Mouse (Mus musculus) natural killer cell, adult 2 months (primary cell): ENCODE data around the gene Snx29.

Experiments used
- DNase-seq, 2 experiments: peaks; one replicate each; pipeline ENCODE4 v3.0.0; 2022; ENCODE audit warnings: low spot score in 2 of 2

Snx29 gene

DNA sequence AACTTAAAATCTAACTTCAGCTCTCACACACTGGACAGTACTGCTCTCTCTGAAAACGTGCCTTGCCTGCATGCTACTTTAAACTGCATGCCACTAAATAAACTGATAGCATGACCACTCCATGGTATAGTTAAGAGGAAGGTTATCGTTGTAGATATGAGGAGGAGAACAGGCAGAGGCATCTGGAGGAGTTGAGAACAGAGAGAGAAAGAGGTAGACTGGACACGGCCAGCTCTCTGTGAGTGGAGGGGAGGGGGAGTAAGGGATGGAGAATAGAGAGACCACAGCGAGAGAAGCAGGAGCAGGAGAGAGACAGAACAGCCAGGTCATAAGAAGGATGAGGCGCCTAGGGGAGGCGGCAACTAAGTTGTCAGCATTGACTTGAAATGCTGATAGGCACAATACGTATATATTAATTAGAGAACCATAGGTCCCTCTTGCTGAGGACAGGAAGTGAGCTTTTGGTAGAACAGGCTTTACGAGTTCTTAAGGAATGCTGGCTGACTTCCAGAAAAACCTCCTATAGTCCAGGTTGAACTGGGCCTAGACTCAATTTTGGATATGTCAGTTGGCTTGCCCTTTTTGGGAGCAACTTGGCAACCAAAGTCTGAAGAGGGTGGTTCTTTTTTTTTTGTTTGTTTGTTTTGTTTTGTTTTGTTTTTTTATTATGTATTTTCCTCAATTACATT lies 85.4 kb downstream of the Snx29 start:
- DNase-seq, result no peak

DNA sequence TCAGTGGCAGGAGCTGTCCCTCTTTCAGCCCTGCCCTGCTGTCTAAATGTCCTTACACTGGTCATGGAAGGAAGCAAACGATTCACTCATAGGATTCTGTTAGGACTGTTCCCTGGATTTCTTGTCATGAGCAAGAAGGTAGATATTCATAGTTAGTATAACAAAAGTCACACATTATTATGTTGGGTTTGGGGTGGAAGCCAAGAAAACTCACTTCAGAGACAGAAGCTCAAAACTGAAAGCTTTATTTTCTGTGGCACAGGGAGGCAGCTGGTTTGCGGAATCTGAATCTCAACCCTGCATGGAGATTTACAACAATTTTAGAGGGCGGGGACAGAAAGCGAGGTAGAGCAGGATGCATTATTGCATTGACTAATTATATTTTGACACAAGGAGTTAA lies 86.0 kb downstream of the Snx29 start:
- DNase-seq, result no peak

DNA sequence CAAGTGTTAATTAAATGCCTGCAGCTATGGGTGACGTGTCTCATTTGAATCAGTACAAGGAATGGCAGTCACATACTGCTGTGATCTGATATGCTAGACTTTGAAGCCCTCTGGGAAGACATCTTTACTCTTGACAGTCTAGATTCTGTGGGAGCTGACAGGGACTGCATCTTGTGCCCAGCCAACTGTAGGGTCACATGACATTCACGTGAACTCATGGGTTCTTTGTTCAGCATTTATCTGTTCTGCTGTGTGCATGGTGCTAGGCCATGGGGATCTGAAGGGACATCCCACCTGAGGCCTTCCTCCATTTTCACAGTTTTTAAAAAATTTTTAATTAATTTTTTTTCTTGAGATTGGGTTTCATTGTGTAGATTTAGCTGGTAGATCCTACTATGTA lies 91.9 kb downstream of the Snx29 start:
- no peak for DNase-seq

DNA sequence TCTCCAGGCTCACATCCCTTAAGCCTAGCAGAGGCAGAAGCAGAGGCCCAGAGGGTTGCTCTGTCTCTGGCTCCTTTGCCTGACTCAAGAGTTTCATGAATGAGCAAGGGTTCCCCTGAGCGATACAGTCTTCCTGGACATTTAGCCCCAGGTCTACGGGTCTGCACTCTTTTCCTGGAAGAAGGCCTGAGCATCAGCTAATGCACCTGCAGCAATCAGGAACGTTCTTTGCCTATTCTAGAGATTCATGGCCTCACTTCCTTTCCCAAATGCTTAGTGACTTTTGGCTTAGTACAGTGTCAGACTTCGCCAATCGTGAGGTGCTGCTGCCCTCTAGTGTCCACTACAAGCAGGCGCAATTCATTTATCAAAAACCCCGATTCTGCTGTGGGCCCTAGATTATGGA lies 95.5 kb downstream of the Snx29 start:
- peak; percentile 36 to 64 for DNase-seq

DNA sequence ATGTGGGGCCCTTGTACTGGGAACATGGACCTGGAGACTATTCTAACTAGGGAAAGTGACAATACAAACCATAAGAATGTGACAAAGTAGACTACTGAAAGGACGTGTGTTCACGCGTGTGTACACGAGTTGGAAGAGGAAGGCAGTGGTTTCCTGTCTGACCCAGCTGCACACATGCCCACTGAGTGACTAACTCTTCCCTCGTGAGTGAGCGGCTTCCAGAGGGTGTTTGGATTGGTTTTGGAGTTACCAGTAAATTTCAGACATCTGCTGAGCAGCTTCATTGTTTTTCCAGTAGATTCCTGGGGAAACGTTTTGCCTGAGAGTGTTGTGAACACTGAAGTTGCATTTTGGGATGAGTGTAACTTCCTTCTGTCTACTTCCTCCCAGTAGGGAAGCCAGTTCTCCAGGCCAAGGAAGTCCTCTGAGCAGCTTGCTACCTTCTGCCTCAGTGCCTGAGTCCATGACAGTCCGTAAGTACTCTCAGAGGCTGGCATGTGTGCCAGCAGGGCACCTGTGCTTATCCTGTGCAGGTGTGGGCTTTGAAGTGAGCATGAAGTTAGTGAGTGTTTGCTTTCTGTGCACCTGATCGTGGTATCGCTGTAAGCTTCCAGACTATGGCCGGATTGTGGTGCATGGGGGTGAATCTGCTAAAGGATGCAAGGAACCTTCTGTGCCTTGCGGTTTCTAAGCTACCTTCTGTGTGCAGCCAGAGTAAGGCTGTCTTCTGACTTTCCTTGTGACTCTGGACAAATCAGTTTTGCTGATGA lies 97.8 kb downstream of the Snx29 start:
- no peak for DNase-seq

DNA sequence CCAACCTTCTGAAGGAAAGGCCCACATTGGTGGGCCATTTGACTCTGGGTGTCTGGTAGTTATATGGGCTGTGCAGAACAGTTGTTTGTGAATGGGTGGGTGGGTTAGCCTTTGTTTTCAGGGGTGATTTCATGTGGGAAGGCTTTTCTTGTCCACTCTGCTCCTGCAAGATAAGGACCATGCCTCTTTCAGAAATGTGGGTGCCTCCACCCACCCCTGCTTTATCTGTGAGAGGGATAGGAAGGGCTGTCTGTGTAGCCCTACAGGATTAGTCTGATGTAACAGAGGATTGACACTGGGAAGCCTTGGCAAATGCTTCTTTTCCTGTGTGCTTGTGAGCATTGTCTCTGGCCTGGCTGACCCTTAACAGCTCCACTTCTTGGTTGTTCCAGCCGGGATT lies 99.5 kb downstream of the Snx29 start:
- DNase-seq, result no peak

DNA sequence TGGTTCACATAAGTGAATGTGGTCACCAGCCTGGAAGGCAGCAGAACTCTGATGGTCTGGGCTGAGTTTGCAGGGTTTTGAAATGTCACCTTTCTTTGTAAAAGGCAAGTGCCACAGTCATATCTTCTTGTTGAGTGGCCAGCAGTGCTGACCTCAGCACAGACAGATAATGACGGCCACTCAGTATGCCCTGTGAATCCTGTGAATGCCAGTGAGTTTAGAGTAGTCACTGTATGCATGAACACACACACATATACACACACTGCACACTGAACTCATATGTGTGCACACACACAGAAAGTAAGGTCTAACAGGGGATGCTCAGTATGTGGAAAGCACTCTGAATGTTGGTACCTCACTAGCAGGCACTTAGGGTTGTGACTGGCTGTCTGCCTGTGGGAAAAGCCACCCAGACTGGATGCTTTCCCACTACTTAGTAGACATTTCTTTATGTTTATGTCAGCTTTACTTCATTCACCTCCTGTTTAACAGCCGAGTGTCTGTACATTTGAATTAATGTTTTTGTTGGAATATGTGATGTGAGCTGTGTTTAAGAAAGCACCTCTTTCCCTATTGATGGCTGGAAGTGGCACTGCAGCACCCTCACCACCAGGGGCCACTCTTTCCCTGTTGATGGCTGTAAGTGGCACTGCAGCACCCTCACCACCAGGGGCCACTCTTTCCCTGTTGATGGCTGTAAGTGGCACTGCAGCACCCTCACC lies 100.3 kb downstream of the Snx29 start:
- DNase-seq, result no peak

DNA sequence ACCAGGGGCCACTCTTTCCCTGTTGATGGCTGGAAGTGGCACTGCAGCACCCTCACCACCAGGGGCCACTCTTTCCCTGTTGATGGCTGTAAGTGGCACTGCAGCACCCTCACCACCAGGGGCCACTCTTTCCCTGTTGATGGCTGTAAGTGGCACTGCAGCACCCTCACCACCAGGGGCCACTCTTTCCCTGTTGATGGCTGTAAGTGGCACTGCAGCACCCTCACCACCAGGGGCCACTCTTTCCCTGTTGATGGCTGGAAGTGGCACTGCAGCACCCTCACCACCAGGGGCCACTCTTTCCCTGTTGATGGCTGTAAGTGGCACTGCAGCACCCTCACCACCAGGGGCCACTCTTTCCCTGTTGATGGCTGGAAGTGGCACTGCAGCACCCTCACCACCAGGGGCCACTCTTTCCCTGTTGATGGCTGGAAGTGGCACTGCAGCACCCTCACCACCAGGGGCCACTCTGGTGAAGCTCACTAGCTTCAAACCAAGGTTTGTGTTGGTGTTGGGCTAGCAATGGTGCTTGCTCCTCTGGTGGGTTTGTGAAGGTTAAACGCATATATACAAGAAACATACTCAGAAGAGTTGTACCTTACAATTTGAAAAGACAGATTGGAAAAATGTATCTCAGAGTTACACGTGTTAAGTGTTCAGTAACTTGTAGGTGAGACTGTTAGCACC lies 101.0 kb downstream of the Snx29 start:
- DNase-seq, result peak; percentile 68 to 69

DNA sequence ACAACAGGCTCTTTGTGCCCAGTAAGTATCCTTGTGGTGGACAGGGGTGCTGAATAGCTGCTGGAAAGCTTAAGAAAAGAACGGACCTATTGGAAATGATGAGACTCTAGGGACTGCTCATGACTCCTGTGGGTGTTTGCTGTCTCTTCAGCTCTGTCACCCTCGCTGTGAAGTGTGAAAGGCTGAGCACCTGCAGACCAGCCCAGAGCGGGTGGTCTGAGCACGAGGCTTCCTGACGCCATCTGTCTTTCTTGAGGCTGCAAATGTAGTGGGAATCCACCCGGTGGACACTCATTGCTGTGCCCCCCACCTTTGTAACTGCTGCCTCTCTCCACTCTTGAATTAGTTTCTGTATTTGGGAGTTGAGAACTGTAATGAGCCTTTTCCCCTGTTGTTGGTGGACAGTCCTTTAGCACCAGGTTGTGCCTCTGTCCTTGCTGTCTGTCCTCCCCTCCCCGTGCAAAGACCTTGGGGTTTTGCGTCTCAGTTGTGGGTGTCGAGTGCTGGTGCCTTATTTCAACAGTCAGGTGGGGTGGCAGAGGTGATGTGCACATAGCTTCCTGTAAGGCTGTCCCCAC lies 101.9 kb downstream of the Snx29 start:
- peak; percentile 64 to 77 for DNase-seq

DNA sequence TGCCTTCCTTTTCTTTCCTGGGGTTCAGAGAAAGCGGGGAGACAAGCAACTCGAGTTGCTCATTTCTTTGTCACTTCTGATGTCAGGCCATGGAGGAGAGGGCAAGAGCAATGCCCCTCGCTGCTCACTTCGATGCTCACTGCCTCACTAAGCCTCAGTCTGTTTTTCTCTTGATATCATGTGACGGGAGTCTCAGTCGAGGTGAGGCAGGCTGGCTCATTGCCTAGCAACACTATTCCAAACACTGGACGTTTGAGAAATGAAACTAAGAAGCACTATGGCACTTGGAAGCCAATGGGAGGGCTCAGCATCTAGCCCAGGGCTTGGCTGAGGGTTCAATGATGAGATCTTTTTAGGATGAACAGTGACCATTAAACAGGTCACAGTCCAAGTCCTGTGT lies 102.6 kb downstream of the Snx29 start:
- peak; percentile 36 to 61 for DNase-seq

DNA sequence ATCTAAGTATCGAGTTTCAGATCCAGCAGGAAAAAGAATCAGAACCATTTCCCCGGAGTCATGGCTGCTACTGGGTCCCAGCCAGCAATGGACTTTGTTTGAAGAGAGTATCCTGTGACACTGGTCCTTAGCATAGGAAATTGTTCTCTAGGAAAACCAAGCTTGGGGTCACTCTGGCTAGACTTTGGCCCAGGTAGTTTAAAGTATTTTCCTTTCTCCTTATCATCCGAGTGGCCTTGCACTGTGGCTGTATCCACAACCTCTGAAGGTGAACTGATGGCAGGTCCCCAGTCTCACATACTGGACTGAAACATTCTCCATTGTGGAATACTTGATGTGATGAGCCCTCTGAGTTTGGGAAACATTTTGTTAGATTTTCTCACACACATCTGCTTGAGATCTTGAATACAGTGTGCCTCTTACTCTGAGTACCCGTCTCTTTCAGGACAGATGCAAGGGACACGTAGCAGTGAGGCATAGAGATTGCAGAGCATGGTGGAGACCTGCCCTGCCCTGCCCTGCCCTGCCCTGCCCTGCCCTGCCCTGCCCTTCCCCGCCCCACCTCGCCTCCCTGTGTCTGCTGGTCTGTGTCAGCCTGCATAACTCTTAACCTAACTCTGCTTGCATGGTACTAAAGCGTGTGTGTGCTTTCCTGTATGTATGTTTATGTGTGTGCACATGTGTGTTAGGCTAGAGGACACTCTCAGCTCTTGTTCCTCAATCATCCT lies 104.3 kb downstream of the Snx29 start:
- DNase-seq, result no peak

DNA sequence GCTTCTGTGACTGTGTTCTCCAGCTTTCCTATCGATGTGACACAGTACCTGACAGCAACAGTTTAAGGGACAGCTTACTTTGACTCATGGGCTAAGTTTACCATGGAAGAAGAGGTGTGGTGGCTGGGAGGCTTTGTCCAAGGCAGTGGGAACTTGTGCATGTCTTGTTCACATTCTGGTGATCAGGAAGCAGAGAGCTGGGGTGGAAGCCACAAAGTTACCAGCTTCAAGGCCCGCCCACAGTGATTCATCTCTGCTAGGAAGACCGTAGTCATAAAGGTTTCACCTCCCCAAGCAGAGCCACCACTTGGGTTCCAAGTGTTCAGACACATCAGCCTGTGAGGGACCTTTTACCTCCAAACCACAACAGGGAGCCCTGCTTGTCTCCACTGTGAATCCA lies 107.1 kb downstream of the Snx29 start:
- DNase-seq, result no peak

DNA sequence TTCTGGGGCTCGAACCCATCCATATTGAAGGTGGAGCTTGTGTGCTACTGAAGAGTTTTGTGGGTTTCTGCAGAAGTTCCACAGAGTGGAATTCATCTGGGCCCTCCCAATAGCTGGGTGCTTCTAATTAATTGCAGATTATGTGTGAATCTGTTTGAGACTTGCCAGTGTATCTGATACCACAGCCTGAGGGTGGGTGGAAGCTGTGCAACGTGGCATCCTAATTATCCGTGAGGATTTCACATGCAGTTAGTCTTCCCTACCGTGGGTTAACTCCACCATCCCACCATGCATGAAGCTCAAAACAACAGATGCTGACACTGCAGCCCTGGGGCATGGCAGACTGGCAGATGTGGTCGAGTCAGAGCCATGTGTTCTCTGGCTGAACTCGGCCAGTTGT lies 107.8 kb downstream of the Snx29 start:
- DNase-seq, result no peak

DNA sequence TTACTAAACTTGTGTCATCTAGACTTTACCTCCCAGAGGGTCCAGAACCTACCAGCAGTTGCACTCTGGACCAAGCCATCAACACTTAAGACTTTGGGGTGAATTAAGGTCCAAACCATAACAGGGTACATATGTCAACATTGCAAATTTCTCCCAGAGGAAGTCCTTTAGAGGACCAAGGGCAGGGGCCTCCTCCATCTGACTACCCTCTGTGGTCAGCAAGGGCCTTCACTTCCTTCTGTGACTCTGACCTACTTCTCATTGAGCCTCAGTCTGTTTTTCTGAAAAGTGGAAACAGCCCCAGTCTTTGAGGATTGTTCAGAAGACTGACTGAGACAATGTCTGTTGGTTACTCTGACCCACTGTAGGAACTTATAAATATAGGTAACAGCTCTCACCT lies 111.1 kb downstream of the Snx29 start:
- DNase-seq, result no peak

DNA sequence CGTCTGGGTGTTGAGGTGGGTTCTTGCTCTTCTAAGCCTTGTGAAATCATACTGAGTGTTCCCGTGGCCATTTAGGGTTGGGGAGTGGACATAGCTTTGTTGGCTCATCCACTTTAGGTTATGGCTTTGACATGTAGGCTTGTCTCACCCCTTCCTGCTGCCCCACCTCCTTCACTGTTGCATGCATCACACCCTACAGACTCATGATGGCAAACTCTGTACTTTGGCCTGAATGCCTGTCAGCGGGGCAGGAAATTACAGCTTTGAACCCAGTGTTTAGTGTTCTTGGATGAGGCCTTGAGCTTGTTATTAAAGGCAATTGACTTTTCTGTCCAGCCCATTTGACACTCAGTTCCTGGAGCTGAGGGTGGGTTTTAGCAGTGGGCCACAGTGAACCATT lies 114.9 kb downstream of the Snx29 start:
- no peak for DNase-seq

DNA sequence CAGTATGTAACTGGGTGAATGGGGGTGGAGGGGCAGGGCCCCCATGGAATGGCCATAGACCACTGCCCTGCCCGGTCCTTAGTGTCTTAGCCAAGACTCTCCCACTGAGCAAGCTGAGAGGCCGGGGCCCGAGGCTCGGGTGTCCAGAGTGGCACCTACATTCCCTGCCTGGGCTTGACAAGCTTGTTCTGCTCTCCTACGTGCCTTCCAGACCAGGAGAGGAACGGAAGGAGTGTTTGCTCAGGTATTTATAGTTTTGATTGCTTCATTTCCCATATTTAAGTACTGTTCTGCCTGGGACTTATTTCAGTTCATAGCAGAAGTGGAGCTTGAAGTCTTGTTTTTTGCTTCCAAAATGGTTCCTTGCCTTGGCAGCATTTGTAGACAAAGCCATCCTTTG lies 116.7 kb downstream of the Snx29 start:
- DNase-seq, result no peak

DNA sequence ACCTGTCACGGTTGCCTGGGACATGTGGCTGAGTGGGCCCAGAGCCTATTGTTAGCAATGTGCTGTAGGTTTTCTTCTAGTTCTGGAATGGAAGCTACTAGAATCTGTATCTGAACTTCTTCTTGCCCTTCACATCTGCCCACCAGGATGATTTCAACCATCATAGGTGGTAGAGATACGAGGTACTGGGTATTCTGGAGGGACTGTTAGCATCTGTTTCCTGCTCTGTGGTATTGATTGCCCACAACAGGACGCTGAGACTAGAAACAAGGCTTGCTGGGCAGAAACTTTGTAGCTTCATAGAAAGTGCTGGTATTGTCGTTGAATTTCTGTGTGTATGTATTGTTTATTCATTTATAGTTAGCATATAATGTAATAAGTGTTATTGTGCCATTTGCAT lies 118.9 kb downstream of the Snx29 start:
- DNase-seq, result no peak

DNA sequence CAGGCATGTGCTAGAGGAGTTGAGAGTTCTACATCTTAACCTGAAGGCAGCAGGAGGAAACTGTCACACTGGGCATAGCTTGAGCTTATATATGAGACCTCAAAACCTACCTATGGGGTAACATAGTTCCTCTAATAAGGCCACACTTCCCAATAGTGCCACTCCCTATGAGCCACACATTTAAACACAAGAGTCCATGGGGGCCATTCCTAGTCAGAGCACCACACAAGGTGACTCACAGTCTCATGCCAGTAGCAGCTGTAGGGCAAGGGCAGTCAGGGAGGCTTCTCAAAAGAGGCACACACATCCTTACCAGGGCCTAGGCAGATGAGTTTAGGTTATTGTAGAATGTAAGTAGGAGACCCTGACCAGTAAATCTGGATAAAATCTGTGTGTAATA lies 119.8 kb downstream of the Snx29 start:
- DNase-seq, result no peak

DNA sequence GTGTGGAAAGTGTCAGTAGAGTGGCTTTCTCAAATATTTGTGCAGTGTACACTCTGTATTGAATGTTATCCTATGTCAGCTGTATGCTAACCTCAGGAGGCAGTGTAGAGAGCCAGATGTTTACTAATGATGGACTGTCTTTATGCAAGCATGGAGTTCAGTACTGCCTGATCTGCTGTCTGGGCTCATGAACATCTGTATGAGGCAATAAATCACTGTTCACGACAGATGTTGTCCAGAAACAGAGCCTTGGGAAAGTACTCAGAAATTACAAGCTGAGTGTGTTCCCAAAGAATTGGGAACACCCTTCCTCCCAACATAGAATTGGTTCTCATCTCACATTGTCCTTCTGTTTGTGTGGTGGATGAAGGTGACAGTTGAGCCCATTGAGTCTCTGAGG lies 121.9 kb downstream of the Snx29 start:
- DNase-seq, result no peak

DNA sequence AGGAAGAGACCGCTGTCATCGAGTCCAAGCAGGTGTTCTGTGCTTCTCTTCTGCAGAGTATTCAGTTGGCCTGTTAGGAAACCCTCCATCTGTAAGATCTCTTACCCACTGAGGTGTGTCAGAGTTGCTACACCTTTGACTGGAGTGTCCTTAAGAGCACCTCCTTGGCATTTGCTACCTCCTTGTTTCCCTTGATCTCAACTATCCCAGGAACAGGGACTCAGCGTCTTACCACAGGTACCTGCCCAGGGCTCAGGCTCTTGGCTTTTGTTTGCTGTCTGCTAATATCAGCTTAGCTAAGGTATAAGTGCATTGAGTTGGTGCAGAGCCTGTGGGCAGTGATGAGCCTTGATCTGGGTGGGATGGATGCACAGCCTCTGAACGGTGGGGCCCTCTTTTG lies 124.3 kb downstream of the Snx29 start:
- no peak for DNase-seq

DNA sequence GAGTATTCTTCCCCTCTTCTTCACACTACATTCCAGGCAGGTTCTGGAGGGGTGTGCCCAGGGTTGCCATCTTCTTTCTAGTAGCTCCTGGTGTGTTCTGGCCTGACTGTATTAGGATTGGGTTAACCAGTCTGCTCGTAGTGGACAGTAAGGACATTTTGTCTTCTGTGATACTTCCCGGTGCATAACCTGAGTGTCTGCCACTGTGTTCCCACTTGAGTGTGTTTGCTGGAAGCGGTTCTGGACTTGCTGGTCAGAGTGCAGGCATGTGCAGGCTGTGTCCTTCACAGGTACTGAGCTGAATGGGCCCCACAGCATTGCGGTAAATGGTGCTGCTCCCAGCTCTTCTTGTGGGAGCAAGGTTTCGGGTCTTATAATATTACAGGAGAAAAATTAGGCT lies 125.2 kb downstream of the Snx29 start:
- DNase-seq, result no peak
